Comparison of ENCODE assay signal across 9 mouse cellular contexts in the genomic region with DNA sequence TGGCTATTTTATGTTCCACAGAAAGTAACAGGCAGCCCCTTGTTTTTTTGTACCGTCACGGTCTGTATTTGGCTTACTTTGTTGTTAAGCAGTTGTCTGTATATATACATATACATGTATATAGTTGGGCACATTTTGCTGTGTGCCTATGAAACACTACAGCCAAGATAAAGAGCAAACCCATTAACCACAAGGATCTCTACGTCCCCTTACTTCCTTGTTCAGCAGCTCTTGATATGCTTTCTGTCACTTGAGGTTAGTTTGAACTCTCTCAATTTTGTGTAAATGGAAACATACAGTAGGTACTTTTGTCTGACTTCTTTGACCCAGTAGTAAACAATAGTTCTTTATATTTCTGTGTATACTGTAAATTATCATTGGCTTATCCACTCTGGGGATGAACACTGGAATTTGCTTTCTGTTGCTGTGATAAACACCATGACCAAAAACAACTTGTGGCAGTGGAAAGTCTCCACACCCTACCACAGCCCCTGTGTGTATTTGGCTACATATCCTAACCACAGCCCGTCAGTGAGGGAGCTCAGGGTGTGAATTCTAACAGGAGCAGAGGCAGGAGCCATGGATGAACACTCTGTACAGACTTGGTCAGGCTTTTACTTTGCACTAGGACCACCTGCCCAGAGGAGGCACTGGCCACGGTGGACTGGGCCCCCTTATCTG.
"Had no signal": no experiment of that assay in that cellular context is flagged by ENCODE, and none has a peak within 500 bp of the region (broad histone marks: within the 10 kb centered on the region; RNA-seq: fewer than 3 reads in every experiment).

No protein-coding gene starts in this region.

- ATAC-seq: liver, postnatal 0 days; midbrain, embryonic 15.5 days had no signal

- DNase-seq: kidney, postnatal 25 days; layer of hippocampus, adult 9-11 months; liver; liver, embryonic 13.5 days; liver, postnatal 0 days; right cerebral cortex, postnatal 14 days; thymus, adult 2 months; thymus, postnatal 4 days had no signal
